Mouse (Mus musculus): Measurements from ENCODE around the gene Rpl22l1.

GRCm38 (mm10) chr3:28784176-28784575 is 21.1 kb upstream of the Rpl22l1 start:
- TF ChIP-seq CTCF (IDR thresholded peaks at IDR 0.05; ENCODE audit: low read depth, low read length) (no peak), EP300 (IDR thresholded peaks at IDR 0.05; ENCODE audit: insufficient read depth, low read depth, low read length) (no peak), POLR2A (IDR thresholded peaks at IDR 0.05; ENCODE audit: insufficient read depth, low read length) (no peak)
